Mouse (Mus musculus) heart, embryonic 16.5 days (tissue): ENCODE measurements around the gene Hbb-bh1. TPM values are rescaled to one million over a fixed set of nuclear protein-coding genes. Genes with fewer than 3 reads are reported as not detected.
"Not testable (repeated sequence)": the region's sequence is repeated elsewhere in the genome, so short reads cannot be mapped to it uniquely, and the experiment has no call there.

Source experiments
- ATAC-seq: fragments of 200-750 bp; cut with Nextera tagmentation; replicated peaks from 2 replicates; pipeline ENCODE4 v1.8.0; 2017; ENCODE audit warnings: moderate number of reproducible peaks; ENCODE audit not compliant: insufficient read depth, low FRiP score; ENCODE audit errors: extremely low read depth
- H3K27ac ChIP-seq: fragments of 300-500 bp; sonication (generic); 2 replicates; pipeline ENCODE4 v1.5.1; 2014; ENCODE audit warnings: mild to moderate bottlenecking, low read length, control low read depth, moderate library complexity
- H3K27me3 ChIP-seq: fragments of 300-500 bp; sonication (generic); 2 replicates; pipeline ENCODE4 v1.6.1; 2014; ENCODE audit warnings: low read length, mixed read lengths; ENCODE audit not compliant: control insufficient read depth, insufficient read depth
- H3K36me3 ChIP-seq: fragments of 300-500 bp; sonication (generic); 2 replicates; pipeline ENCODE4 v1.6.1; 2014; ENCODE audit not compliant: control insufficient read depth, insufficient read depth
- H3K4me1 ChIP-seq: fragments of 300-500 bp; sonication (generic); 2 replicates; pipeline ENCODE4 v1.6.1; 2014; ENCODE audit warnings: low read length, mixed read lengths; ENCODE audit not compliant: control insufficient read depth, insufficient read depth
- H3K4me2 ChIP-seq: fragments of 300-500 bp; sonication (generic); 2 replicates; pipeline ENCODE4 v1.6.1; 2014; ENCODE audit warnings: low read depth, mild to moderate bottlenecking, control low read depth, low read length
- H3K4me3 ChIP-seq: fragments of 300-500 bp; sonication (generic); 2 replicates; pipeline ENCODE4 v1.5.1; 2014; ENCODE audit warnings: mild to moderate bottlenecking, control low read depth, low read length
- H3K9ac ChIP-seq: fragments of 300-500 bp; sonication (generic); 2 replicates; pipeline ENCODE4 v1.6.1; 2014; ENCODE audit warnings: low read length, control low read depth
- H3K9me3 ChIP-seq: fragments of 300-500 bp; sonication (generic); replicated peaks from 2 replicates; pipeline ENCODE4 v1.6.1; 2016; ENCODE audit warnings: low read length; ENCODE audit not compliant: control insufficient read depth
- WGBS: fragments of 180-500 bp; shearing (Covaris S2); extraction: QIAGEN DNeasy Blood & Tissue Kit; methylation state at CpG from one replicate; pipeline ENCODE4 v1.1.7; 2014; 5-methylcytosine and 5-hydroxymethylcytosine counted together
- polyA plus RNA-seq: library from polyadenylated mRNA; unstranded; fragments of >200 nt; fragmentation: Nextera tagmentation; extraction: Ambion mirVana; gene quantifications from 2 replicates; pipeline ENCODE4 v1.2.1, GENCODE M21; 2015

The Hbb-bh1 gene
- polyA plus RNA-seq, 1 experiment from 2014 or later, result 2.3 TPM

DNA sequence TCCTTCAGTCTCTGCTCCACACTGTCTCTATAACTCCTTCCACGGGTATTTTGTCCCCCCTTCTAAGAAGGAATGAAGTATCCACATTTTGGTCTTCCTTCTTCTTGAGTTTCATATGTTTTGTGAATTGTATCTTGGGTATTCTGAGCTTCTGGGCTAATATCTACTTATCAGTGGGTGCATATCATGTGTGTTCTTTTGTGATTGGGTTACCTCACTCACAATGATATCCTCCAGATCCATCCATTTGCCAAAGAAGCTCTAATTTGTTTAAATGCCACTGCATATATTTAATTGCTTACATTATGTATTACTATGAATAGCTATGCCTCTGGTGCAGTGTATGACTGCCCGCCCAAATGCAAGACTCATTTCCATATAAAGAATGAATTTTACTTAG lies 34.8 kb downstream of the Hbb-bh1 start:
- not testable (repeated sequence) for H3K9ac ChIP-seq, H3K36me3 ChIP-seq, H3K27me3 ChIP-seq, H3K9me3 ChIP-seq, H3K4me1 ChIP-seq, H3K4me3 ChIP-seq, H3K27ac ChIP-seq, ATAC-seq, H3K4me2 ChIP-seq
- 58% methylated on average over 2 of the region's 2 CpGs for WGBS

DNA sequence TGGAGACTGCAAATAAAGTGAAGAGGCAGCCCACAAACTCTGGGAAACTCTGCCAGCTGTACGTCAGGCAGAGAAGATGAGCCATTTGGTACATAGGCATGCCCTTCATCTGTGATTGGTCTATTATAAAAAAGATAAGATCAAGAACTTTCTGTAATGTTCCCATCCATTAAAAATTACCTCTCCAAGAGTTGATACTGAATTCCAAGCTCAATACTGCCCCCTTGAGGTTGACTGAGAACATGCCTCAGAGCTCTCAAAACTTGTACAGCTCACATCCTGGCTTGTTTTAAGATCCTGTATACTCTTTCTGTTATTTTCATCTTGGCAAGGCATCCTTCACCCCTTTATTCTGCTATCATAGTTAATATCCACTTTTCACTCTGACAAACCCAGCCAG lies 36.1 kb downstream of the Hbb-bh1 start:
- Histone ChIP-seq H3K9me3 (no peaks in the 10 kb centered on the region), H3K27ac (no peak overlapping the region), H3K9ac (no peak overlapping the region), H3K27me3 (no peaks in the 10 kb centered on the region), H3K4me3 (no peak overlapping the region), H3K4me2 (no peak overlapping the region), H3K4me1 (no peaks in the 10 kb centered on the region), H3K36me3 (no peaks in the 10 kb centered on the region)
- 37% methylated on average over 1 of the region's 1 CpGs for WGBS
- ATAC-seq, result no peak

DNA sequence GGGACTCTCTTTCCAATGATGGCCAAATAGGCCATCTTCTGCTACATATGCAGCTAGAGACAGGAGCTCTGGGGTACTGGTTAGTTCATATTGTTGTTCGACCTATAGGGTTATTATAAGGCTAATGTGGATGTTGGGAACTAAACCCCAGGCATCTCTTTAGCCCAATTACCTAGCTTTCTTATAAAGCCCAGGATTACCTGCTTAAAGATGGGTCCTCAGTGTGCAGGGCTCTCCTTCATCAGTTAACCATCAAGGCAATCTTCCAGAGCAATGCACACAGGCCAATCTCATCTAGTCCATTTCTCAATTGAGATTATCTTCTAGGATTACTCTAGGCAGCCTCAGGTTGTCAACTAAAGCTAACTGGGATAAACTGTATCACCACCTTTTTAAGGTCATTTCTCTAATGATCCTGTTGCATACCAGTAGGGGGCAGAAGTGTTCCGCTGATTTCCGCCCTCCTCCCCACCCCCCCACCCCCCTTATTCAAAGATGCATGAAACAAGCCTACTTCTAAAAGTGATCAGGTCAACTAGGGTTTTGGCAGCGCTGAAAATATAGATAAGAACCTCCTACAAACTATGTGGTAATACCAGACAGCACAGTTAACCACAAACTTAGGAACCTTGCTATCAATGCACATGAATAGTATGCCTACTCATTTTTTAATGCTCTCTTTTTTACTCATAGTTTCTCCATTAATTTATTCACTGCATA lies 50.1 kb downstream of the Hbb-bh1 start:
- Histone ChIP-seq H3K9ac (no peak overlapping the region), H3K27ac (no peak overlapping the region), H3K27me3 (no peaks in the 10 kb centered on the region), H3K36me3 (no peaks in the 10 kb centered on the region), H3K4me2 (no peak overlapping the region), H3K9me3 (peaks cover 2% of the 10 kb centered on the region; the same call in 1 of the 2 replicates), H3K4me1 (no peaks in the 10 kb centered on the region), H3K4me3 (no peak overlapping the region)
- 15% methylated on average over 4 of the region's 4 CpGs for WGBS
- ATAC-seq, result no peak

DNA sequence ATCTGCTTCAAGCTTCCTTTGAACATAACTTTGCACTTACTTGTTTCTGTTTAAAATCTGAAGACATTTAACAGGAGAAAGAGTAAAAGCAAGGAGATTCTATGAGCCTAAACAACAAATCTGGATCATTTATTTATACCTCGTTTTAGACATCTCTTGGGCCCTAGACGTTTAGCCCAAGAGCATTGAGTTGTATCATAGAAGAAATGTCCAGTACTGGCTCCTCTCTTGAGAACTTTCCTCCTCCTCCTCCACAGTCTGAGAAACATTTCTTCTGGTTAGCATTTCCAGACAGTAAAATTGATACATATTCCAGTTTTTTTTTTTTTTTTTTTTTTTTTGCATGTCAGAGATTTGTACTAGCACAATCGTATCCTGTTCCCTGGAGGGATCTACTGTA lies 51.2 kb downstream of the Hbb-bh1 start, which contains the start of gene Olfr67:
Gene Olfr67, minus strand, starts transcription at position 101 of the 400 bp plus-strand sequence.
- H3K4me1 ChIP-seq, result no peaks in the 10 kb centered on the region
- WGBS, result 59% methylated on average over 3 of the region's 3 CpGs
- no peak within 1 kb of the TSS for H3K9ac ChIP-seq
- ATAC-seq, result no peak
- no peaks in the 10 kb centered on the region for H3K27me3 ChIP-seq
- no peak within 1 kb of the TSS for H3K4me2 ChIP-seq
- no peaks in the 10 kb centered on the region for H3K36me3 ChIP-seq
- peaks cover 2% of the 10 kb centered on the region; the same call in 1 of the 2 replicates for H3K9me3 ChIP-seq
- no peak within 1 kb of the TSS for H3K4me3 ChIP-seq
- H3K27ac ChIP-seq, result no peak within 1 kb of the TSS

Other genes starting within 250 kb of the Hbb-bh1 start
- gene Olfr619, start 242.6 kb downstream of the Hbb-bh1 start, polyA plus RNA-seq, result not detected in 2 replicates
- not detected in 2 replicates for gene Olfr620, start 230.6 kb downstream of the Hbb-bh1 start, polyA plus RNA-seq
- not detected in 2 replicates for gene Olfr622, start 200.5 kb downstream of the Hbb-bh1 start, polyA plus RNA-seq
- gene Olfr623, start 179.5 kb downstream of the Hbb-bh1 start, polyA plus RNA-seq, result not detected in 2 replicates
- gene Olfr624, start 172.0 kb downstream of the Hbb-bh1 start, polyA plus RNA-seq, result 0.03 and 0.04 TPM in 2 replicates
- gene Olfr625-ps1, start 160.4 kb downstream of the Hbb-bh1 start, polyA plus RNA-seq, result not detected in 2 replicates
- not detected in 2 replicates for gene Olfr243, start 128.5 kb downstream of the Hbb-bh1 start, polyA plus RNA-seq
- gene Olfr628, start 112.8 kb downstream of the Hbb-bh1 start, polyA plus RNA-seq, result not detected in 2 replicates
- gene Olfr629, start 98.2 kb downstream of the Hbb-bh1 start, polyA plus RNA-seq, result not detected in 2 replicates
- gene Olfr630, start 85.8 kb downstream of the Hbb-bh1 start, polyA plus RNA-seq, result not detected in 2 replicates
- not detected in 2 replicates for gene Olfr69, start 71.6 kb downstream of the Hbb-bh1 start, polyA plus RNA-seq
- gene Olfr68, start 63.5 kb downstream of the Hbb-bh1 start, polyA plus RNA-seq, result not detected in 2 replicates
- gene Olfr67, start 51.3 kb downstream of the Hbb-bh1 start, polyA plus RNA-seq, result not detected in 2 replicates
- 7,811 and 8,208 TPM in 2 replicates for gene Hbb-bt, start 29.2 kb downstream of the Hbb-bh1 start, polyA plus RNA-seq
- 24,611 and 28,119 TPM in 2 replicates for gene Hbb-bs, start 15.1 kb downstream of the Hbb-bh1 start, polyA plus RNA-seq
- not detected in 2 replicates for gene Hbb-bh2, start 2.6 kb downstream of the Hbb-bh1 start, polyA plus RNA-seq
- 147 and 172 TPM in 2 replicates for gene Hbb-y, start 10.1 kb upstream of the Hbb-bh1 start, polyA plus RNA-seq
- gene Olfr66, start 43.1 kb upstream of the Hbb-bh1 start, polyA plus RNA-seq, result not detected in 2 replicates
- gene Olfr64, start 51.3 kb upstream of the Hbb-bh1 start, polyA plus RNA-seq, result not detected in 2 replicates
- not detected in 2 replicates for gene Olfr65, start 60.3 kb upstream of the Hbb-bh1 start, polyA plus RNA-seq
- not detected in 2 replicates for gene Olfr631, start 85.7 kb upstream of the Hbb-bh1 start, polyA plus RNA-seq
- not detected in 2 replicates for gene Olfr632, start 91.2 kb upstream of the Hbb-bh1 start, polyA plus RNA-seq
- gene Olfr633, start 101.3 kb upstream of the Hbb-bh1 start, polyA plus RNA-seq, result not detected in 2 replicates
- not detected in 2 replicates for gene Olfr635, start 128.0 kb upstream of the Hbb-bh1 start, polyA plus RNA-seq
- gene Olfr638, start 155.6 kb upstream of the Hbb-bh1 start, polyA plus RNA-seq, result not detected in 2 replicates
- 0.03 TPM in 1 of 2 replicates, not detected in the other for gene Olfr639, start 174.1 kb upstream of the Hbb-bh1 start, polyA plus RNA-seq
- gene Olfr640, start 182.4 kb upstream of the Hbb-bh1 start, polyA plus RNA-seq, result not detected in 2 replicates
- gene Olfr641, start 192.3 kb upstream of the Hbb-bh1 start, polyA plus RNA-seq, result not detected in 2 replicates
- not detected in 2 replicates for gene Olfr642, start 209.5 kb upstream of the Hbb-bh1 start, polyA plus RNA-seq
- not detected in 2 replicates for gene 4930516K23Rik, start 218.3 kb upstream of the Hbb-bh1 start, polyA plus RNA-seq
- not detected in 2 replicates for gene Olfr644, start 228.7 kb upstream of the Hbb-bh1 start, polyA plus RNA-seq
- not detected in 2 replicates for gene Olfr645, start 242.3 kb upstream of the Hbb-bh1 start, polyA plus RNA-seq